Mouse (Mus musculus) megakaryocyte progenitor cell, adult 5-6 weeks (primary cell): ENCODE measurements around the gene Cpne2. TPM values are rescaled to one million over a fixed set of nuclear protein-coding genes. Genes with fewer than 3 reads are reported as not detected.

ENCODE experiments used
- ATAC-seq: replicated peaks from 2 replicates; pipeline ENCODE4 v1.8.0; 2016; ENCODE audit warnings: mild to moderate bottlenecking, moderate TSS enrichment, inconsistent platforms; ENCODE audit not compliant: poor library complexity
- total RNA-seq, 2 experiments: library from RNA; stranded (forward) in 1 of 2; stranded (reverse) in 1 of 2; fragments of 157-497, 149-512 nt in 1 of 2; fragments of 200-1000 nt in 1 of 2; gene quantifications; 2 replicates each; pipeline versions ENCODE4 v1.2.3 to v1.2.4; 2015 to 2017

Cpne2 gene
- total RNA-seq, 2 experiments from 2014 or later: 54.1 to 104 TPM

DNA sequence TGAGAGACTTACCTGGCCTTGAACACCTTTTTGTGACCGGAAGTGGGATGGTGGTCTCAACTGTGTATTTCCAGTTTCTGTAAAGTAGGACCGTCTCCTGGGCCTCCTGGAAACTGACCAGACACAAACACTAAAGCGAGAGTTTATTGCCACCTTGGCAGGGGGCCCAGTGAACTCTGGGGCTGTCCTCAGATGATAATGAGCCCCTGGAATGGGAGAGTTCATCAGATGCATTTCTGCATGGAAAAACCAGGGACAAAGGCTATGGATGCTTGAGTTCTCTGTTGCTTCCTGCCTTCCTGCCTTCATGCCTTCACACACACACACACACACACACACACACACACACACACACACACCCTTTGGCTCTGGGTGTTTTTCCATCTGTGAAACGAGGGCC lies 1.8 kb downstream of the Cpne2 start:
- no peak for ATAC-seq

- ATAC-seq: no peak
Observed at GRCm38 (mm10) chr8:94535631-94536030, 2.8 kb downstream of the Cpne2 start.

GRCm38 (mm10) chr8:94537456-94537855 lies 4.7 kb downstream of the Cpne2 start:
- ATAC-seq: no peak

DNA sequence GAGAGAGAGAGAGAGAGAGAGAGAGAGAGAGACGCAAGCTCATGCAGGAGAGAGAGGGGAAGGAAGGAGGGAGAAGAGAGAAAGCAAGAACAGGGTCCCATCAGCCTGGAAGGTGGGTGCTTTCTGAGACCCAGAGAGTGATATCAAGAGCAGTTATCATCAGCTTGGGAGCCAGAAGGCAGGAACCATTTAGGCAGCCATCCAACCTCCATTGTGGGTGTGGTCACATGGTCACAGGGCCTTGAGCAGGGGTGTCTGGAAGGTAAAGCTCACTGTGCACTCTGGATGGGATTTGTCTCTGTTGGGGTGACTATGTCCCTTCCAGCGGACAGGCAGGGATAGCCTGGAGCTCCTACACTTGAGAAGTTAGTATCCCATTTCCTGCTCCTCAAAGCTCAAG lies 7.2 kb downstream of the Cpne2 start:
- ATAC-seq: no peak

DNA sequence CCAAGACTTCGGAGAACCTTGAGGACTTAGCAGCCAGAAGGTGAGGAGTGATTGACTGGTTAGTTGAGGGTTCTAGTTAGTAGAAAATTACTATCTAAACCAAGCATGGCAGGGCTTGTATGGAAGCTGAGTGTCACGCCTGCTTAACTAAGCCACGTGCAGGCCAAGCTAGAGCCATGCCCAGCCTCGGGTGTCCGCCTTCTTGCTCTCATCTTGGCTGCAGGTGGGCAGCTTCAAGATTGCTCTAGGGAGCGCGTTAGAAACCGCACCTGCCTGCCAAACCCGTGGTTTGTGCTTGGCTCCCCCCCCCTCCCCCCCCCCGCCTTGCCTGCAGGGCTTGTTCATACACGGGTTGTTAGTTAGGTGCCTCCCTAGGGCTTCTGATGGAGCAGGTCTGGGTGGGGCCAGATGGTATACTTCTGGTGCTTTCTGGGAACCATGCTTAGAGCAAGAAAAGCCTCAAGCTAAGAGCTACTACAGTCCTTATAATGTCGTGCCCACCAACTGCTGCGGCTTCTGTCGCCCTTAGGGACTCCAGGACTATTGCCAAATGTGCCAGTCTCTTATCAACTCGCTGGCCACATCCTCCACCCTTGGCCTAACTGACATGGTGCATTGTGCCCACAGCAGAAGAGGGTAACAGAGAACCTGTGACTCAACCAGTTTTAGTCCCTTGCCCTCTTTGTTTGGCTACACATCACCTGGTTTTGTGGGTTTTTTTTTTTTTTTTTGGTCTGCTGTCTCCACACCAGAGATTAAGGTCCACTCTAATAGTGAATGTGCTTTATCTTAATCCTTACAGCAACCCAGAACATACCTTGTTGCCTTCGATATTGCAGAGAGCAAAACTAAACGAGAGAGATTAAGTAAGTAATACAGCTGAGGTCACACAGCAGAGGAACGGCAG lies 8.4 kb downstream of the Cpne2 start:
- ATAC-seq: peak; percentile 76

GRCm38 (mm10) chr8:94543981-94544380 lies 11.2 kb downstream of the Cpne2 start:
- peak; percentile 33 for ATAC-seq

DNA sequence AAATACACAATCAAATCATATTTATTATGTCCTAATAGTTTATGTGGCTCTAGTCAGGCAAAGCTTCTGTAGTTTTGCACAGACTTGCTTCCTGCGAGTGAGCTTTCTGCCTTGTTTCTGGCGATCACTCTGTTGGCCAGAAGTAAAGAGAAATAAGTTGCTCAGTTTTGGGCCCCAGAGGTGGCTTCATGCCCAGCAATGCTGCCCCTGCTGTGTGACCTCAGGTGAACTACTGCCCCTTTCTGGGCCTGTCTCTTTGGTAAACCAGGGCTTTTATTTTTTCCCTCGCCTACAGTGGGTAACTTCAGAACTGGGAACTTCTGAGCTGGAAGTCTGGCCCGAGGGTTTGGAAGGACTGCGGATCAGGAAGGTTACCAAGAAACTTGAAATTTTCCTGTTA lies 16.3 kb downstream of the Cpne2 start:
- no peak for ATAC-seq

GRCm38 (mm10) chr8:94549482-94549881 lies 16.7 kb downstream of the Cpne2 start:
- ATAC-seq: peak; percentile 51

- ATAC-seq: no peak
Observed at GRCm38 (mm10) chr8:94549998-94550397, 17.2 kb downstream of the Cpne2 start.

GRCm38 (mm10) chr8:94551471-94552422 lies 19.0 kb downstream of the Cpne2 start:
- ATAC-seq: peak; percentile 47

- peak; percentile 54 for ATAC-seq
Observed at GRCm38 (mm10) chr8:94552696-94553095, 19.9 kb downstream of the Cpne2 start.

DNA sequence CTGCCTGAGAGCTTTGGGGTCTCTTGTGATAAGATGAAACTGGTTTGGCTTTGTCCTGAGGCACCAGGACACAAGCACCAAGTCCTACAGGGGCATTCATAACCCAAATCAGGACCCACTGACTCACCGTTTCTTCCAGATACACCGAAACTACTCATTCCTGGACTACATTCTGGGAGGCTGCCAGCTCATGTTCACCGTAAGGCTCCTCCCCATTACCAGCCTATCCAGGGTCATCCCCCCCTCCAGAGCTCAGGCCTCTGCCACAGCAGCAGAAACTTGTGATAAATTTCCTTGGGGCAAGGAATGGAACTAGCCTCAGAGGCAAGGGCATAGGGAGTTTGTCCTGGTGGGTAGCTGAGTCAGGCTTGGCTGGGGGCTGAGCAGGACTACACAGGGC lies 24.5 kb downstream of the Cpne2 start:
- ATAC-seq: no peak

DNA sequence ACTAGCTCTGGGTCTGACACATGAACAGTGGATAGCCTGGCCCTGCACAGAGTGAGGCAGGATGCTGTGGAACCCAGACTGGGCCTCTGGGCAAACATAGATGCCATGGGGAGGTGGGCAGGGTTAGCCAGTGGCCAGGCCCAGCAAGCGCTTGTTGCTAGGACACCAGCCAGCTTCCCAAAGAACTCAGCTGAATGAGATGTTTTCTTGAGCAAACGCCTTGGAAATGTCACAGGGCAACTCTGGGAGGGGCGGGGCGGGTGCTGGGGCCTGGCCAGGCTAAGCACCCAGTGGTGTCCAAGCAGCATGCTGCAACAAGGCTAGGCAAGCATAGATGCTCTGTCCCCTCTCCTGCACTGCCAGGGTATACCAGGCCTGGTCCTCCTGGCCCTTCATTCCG lies 28.5 kb downstream of the Cpne2 start:
- ATAC-seq: no peak

DNA sequence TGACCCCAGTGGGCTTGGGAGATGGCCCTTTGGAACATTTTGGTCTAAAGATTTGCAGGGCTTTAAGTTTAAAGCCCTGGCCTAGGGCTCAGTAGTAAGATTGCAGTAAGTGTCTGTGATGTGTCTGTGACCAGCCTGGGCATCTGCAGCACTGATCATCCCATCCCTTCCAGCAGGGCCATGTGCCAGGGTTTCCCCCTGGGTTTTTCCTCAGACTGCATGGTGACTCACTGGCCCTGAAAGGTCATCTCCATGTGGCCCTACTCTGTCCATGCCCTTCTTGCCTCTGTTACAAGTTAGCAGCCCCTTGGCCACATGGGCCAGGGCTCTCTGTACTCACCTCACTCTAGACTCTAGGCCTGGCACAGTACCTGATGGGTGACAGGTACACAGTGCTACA lies 31.6 kb downstream of the Cpne2 start:
- ATAC-seq: no peak

GRCm38 (mm10) chr8:94566033-94566432 lies 33.2 kb downstream of the Cpne2 start:
- ATAC-seq: no peak

DNA sequence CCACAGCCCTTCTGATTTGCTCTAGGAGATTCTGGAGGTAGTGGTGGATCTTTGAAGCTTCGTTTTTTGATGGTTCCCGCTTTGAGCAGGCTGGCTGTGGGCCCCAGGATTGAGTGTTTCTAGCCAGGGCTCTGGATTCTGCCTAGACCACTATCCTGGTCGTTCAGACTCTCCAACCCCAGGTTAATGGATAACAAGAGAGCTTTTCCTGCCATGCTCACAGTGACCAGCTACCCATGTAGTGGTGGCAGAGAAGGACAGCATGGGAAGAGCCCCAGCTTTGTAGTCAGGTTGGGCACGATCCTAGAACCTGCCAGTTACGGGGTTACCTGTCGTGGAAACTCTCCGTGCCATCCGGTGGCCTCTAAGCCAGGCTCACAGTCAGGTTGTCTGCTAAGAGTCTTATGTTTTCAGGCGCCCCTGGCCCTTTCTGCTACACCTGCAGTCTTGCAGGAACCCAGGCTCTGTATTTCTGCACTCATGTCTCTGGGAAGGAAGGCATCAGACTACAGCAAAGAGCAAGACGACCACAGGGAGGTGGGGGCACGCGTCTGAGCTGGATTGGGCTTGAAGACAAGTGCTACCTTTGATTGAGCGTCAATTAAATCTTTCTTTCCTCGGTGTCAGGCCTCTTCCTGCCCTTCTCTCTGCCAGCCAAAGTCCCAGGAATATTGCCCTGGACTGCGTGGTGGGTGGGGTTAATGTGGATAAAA lies 33.8 kb downstream of the Cpne2 start:
- no peak for ATAC-seq

GRCm38 (mm10) chr8:94567159-94567849 lies 34.5 kb downstream of the Cpne2 start:
- no peak for ATAC-seq

DNA sequence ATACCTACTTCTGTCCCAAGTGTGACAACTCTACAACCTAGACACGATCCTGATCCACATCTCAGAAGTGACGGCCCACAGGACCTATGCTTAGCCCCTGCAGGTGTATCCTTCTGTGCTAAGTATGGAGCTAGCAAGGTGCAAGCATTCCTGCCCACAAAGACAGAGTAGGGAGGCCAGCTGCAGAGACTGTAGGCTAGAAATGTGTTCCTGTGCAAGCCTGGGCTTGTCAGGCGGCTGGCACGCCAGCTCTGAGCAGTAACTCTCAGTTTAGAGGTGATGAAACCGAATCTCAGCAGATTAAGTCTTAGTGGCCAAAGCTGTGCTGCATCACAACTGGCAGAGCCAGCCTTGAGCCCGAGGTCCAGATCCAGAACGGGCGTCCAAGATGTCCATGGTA lies 35.3 kb downstream of the Cpne2 start:
- no peak for ATAC-seq

GRCm38 (mm10) chr8:94569419-94569818 lies 36.6 kb downstream of the Cpne2 start:
- no peak for ATAC-seq

DNA sequence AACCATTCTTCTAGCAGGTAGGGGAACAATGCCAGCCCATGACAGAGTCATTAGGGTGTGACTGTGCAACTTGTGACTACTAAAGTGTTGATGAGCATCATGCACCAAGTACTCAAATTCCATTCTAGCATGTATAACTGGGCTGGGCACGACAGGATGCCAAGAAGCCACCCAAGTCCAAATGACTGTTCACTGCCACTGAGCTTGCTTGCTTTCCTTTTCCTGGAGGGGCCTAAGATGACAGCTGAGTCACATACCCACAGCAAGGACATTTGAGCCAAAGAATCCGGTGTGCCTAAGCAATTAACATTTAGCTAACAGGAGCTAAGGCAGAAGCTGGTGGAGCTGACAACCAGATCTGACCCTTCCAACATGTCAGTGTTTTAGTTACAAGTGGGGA lies 39.1 kb downstream of the Cpne2 start:
- no peak for ATAC-seq
